Mouse (Mus musculus) kidney, embryonic 15.5 days (tissue): ENCODE measurements at regions not wholly inside any gene's neighbourhood (a gene's known extent, or its start where the extent isn't known, plus 50 kb on each side); places are given as distances from the start of the nearest gene placed in this dataset. TPM values are rescaled to one million over a fixed set of nuclear protein-coding genes. Genes with fewer than 3 reads are reported as not detected.

Source experiments
- ATAC-seq: fragments of 200-750 bp; cut with Nextera tagmentation; replicated peaks from 2 replicates; pipeline ENCODE4 v1.8.0; 2017; ENCODE audit warnings: moderate TSS enrichment; ENCODE audit not compliant: low FRiP score
- H3K27ac ChIP-seq: fragments of 300-500 bp; sonication (generic); 2 replicates; pipeline ENCODE4 v1.5.1; 2015; ENCODE audit warnings: mild to moderate bottlenecking, inconsistent platforms
- H3K27me3 ChIP-seq: fragments of 300-500 bp; sonication (generic); 2 replicates; pipeline ENCODE4 v1.6.1; 2015; ENCODE audit warnings: inconsistent platforms
- H3K36me3 ChIP-seq: fragments of 300-500 bp; sonication (generic); 2 replicates; pipeline ENCODE4 v1.6.1; 2015; ENCODE audit warnings: inconsistent platforms
- H3K4me1 ChIP-seq: fragments of 300-500 bp; sonication (generic); 2 replicates; pipeline ENCODE4 v1.6.1; 2015; ENCODE audit warnings: inconsistent platforms
- H3K4me2 ChIP-seq: fragments of 300-500 bp; sonication (generic); 2 replicates; pipeline ENCODE4 v1.6.1; 2015; ENCODE audit warnings: moderate library complexity, mild to moderate bottlenecking, inconsistent platforms
- H3K4me3 ChIP-seq: fragments of 300-500 bp; sonication (generic); replicated peaks from 2 replicates; pipeline ENCODE4 v1.5.1; 2015; ENCODE audit warnings: mild to moderate bottlenecking, inconsistent platforms
- H3K9ac ChIP-seq: fragments of 300-500 bp; sonication (generic); 2 replicates; pipeline ENCODE4 v1.6.1; 2015; ENCODE audit warnings: mild to moderate bottlenecking, inconsistent platforms
- H3K9me3 ChIP-seq: fragments of 300-500 bp; sonication (generic); replicated peaks from 2 replicates; pipeline ENCODE4 v1.6.1; 2016; ENCODE audit warnings: inconsistent platforms
- WGBS: fragments of 180-500 bp; shearing (Covaris S2); methylation state at CpG from one replicate; pipeline ENCODE4 v1.1.7; 2015; ENCODE audit warnings: mixed read lengths; 5-methylcytosine and 5-hydroxymethylcytosine counted together
- microRNA-seq: library from miRNA; unstranded; fragments of <30 nt; microRNA quantifications from one replicate; pipeline ENCODE4, GENCODE M21; 2016

DNA sequence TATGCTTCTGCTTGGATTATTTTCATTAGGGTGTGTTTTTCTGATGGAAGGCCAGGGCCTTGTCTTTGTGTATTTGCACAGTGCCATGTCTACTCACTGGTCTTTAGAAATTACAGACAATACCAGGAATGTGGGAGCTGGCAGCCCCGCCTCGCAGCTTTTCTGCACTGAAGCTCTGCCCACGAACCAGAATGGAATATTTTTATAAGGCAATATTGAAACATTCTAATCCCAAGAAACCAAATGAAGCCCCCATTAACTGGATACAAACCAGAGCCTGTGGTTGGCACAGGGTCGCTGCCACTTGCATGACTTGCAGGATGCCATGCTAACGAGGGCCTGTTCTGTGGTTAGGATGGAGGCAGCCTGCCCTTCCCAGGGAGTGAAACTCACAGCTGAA lies 54.3 kb upstream of the Gm10320 start:
- 52% methylated on average over 5 of the region's 5 CpGs for WGBS
- Histone ChIP-seq H3K9me3 (no peaks in the 10 kb centered on the region), H3K4me3 (no peak overlapping the region), H3K36me3 (no peaks in the 10 kb centered on the region), H3K27me3 (peaks cover 18% of the 10 kb centered on the region; the same call in 1 of the 2 replicates), H3K4me2 (no peak overlapping the region), H3K27ac (no peak overlapping the region), H3K9ac (no peak overlapping the region), H3K4me1 (peaks cover 10% of the 10 kb centered on the region)
- ATAC-seq = no peak

- Histone ChIP-seq H3K4me2 (no peak overlapping the region), H3K9me3 (no peaks in the 10 kb centered on the region), H3K4me1 (peaks cover 4% of the 10 kb centered on the region), H3K36me3 (no peaks in the 10 kb centered on the region), H3K9ac (no peak overlapping the region), H3K27ac (no peak overlapping the region), H3K27me3 (peaks cover 18% of the 10 kb centered on the region; the same call in 1 of the 2 replicates), H3K4me3 (no peak overlapping the region)
- ATAC-seq = no peak
- 79% methylated on average over 5 of the region's 5 CpGs for WGBS
These were observed 53.6 kb upstream of the Gm10320 start for GRCm38 (mm10) chr13:98545398-98545797.

GRCm38 (mm10) chr13:98544051-98544450 lies 52.2 kb upstream of the Gm10320 start:
- no peak overlapping the region for H3K9ac ChIP-seq
- 0 out of 2 replicates have a peak, but pooled peaks cover 2% of the 10 kb centered on the region for H3K4me1 ChIP-seq
- H3K27me3 ChIP-seq = peaks cover 16% of the 10 kb centered on the region; the same call in 1 of the 2 replicates
- no peak overlapping the region for H3K4me2 ChIP-seq
- no peak overlapping the region for H3K27ac ChIP-seq
- ATAC-seq = no peak
- no peak overlapping the region for H3K4me3 ChIP-seq
- 86% methylated on average over 10 of the region's 10 CpGs for WGBS
- no peaks in the 10 kb centered on the region for H3K9me3 ChIP-seq
- H3K36me3 ChIP-seq = no peaks in the 10 kb centered on the region

Small RNA genes in the stretch of these regions (microRNA-seq; reads per million reads assigned to microRNA genes)
- not detected for gene Gm22698
